Mouse (Mus musculus) adrenal gland, postnatal 14 days (tissue): ENCODE results near the gene F11. TPM values are rescaled to one million over a fixed set of nuclear protein-coding genes. Genes with fewer than 3 reads are reported as not detected.
A peak's percentile ranks its signal among the peaks of the same experiment; 100 is the strongest.

Source experiments
- DNase-seq: peaks from one replicate; pipeline ENCODE4 v3.0.0; 2021; ENCODE audit warnings: mixed read lengths
- long read RNA-seq, 2 experiments: library from polyadenylated mRNA; stranded (forward); transcript quantifications; one replicate each; pipeline ENCODE4 v2.0.0; 2021
- total RNA-seq: library from RNA; stranded (reverse); gene quantifications from 2 replicates; pipeline ENCODE4 v1.2.3, GENCODE M21; 2021

The F11 gene
- total RNA-seq: 0.79 and 10.8 TPM in 2 replicates
- long read RNA-seq, experiment 1, partial matches to known transcripts: 1 of 2 reads
- long read RNA-seq, experiment 1, other reads (novel, unspliced or antisense): 0 of 2 reads
- long read RNA-seq, experiment 2, partial matches to known transcripts: 1 of 4 reads
- long read RNA-seq, experiment 2, other reads (novel, unspliced or antisense): 1 of 4 reads

DNA sequence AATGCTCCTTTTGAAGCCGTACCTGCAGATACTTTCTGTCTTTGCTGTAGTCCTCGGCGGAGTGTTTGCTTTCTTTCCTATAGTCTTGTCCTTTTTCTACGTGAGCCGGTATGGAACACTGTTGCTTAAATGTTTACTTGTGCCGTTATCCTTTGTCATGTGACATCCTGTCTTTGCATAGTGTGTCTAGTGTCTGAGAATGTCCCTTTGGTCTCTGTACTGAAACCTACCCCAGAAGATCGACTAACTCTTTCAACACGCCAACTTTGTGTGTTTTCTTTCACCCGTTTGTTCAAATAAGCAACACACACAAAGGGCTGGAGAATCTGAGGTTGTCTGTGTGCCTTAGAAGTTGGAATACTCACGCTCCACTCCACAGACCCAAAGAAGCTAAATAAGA is at the start of gene F11:
Gene F11 (minus strand): TSS at position 112 of the 400 bp plus-strand sequence.
- DNase-seq: no peak

- DNase-seq: no peak
Measured at GRCm38 (mm10) chr8:45310967-45311366, 49.1 kb upstream of the F11 start.

GRCm38 (mm10) chr8:45308366-45308765 is 46.5 kb upstream of the F11 start, which contains the start of gene Gm45753:
Gene Gm45753, minus strand, starts transcription at chr8:45308466.
- no peak for DNase-seq

DNA sequence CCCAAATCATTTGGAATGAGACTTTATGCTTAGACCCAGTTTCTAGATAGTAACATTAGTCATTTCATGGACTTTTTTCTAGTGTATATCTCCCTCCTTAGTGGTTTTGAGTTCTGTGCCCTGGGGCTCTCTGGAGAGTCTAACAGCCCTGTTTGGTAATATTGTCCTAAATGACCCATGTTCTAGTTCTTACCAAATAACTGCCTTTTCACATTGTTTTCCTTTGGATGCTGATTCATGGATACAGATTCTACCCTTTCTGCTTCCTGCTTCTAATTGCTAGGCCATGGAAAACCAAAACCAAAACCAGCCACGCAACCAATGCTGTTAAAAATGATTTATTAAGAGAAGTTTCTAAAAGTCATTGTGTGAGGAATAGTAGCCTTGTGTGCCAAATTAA is 43.6 kb upstream of the F11 start:
- no peak for DNase-seq

DNA sequence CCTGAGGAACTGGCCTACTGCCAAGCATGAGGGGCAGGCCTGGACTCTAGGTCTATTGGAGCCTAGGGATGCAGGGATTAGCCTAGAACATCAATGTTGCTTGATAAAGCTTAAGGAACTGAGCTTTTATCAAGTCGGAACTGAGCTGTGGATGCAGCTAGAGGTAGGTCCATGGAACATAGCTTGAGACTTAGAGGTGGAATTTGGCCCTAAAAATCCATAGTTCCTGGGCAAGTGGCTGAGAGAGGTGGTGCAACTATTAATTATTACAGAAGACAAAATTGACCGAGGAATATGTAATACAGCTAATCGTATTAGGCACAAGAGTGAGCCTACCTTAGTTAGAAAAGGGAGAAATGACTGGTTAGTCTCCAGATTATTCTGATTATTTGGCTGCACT is 42.5 kb upstream of the F11 start:
- no peak for DNase-seq

GRCm38 (mm10) chr8:45302390-45302789 is 40.6 kb upstream of the F11 start:
- no peak for DNase-seq

GRCm38 (mm10) chr8:45295276-45295675 is 33.4 kb upstream of the F11 start:
- no peak for DNase-seq

- DNase-seq: no peak
Measured at GRCm38 (mm10) chr8:45294687-45295086, 32.9 kb upstream of the F11 start, which contains the start of gene Klkb1. Gene Klkb1, minus strand, starts transcription at chr8:45294859.

DNA sequence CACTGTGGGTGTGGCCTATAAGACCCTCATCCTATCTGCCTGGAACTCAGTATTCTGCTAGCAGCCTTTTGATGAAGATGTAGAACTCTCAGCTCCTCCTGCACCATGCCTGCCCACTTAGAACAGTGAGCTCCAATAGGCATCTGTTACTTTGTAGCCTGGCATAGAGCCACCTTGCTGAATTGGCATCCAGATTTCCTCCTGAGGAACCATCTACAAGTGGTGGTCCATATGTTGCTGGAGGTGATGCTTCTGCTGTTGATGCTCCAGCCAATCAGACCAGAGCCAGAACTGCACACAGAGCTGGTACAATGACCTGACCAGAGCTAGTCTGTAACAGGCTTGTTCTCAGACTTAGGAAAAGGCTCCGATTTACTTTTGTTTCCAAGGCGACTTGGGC is 30.0 kb upstream of the F11 start:
- DNase-seq: no peak

GRCm38 (mm10) chr8:45281630-45282029 is 19.8 kb upstream of the F11 start:
- no peak for DNase-seq

- no peak for DNase-seq
Measured at GRCm38 (mm10) chr8:45277453-45277852, 15.6 kb upstream of the F11 start.

GRCm38 (mm10) chr8:45274317-45274716 is 12.5 kb upstream of the F11 start:
- no peak for DNase-seq

DNA sequence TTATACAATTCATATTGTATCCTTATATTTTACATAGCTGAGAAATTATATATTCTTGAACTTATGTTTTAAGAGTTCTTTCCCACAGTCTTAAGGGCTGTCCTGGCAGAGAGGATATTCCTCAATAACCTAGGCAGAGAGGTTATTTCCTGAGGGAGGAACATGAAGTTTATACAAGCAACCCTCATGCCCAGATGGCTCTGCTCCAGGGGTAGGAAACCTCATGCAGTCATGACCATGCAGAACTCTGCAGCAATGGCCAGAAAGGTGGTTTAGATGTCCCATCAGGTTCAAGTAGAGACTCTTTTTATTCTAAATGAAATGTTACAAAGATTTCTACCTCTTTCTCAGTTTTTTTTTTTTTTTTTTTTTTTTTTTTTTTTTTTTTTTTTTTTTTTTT is 7.2 kb upstream of the F11 start:
- peak; percentile 23 for DNase-seq

DNA sequence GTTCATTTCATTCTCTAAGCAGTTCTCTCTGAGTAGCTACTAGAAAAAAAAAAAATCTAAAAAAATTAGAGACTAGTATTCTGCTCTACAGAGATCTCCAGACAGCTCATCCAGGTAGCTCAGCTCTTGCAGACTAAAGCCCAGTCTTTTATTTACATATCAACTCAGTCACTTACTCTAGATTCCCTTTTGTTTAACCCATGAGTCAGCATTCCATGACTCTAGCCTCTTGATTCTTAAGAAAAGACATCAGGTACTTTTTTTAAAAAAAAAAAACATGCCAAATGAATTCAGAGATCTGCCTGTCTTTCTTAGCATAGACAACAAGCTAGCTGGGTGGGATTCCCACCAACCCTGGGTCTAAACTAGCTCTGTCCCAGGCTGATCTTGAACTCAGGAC is 6.7 kb upstream of the F11 start:
- no peak for DNase-seq

- peak; percentile 55 for DNase-seq
Measured at GRCm38 (mm10) chr8:45267611-45268391, 6.0 kb upstream of the F11 start.

DNA sequence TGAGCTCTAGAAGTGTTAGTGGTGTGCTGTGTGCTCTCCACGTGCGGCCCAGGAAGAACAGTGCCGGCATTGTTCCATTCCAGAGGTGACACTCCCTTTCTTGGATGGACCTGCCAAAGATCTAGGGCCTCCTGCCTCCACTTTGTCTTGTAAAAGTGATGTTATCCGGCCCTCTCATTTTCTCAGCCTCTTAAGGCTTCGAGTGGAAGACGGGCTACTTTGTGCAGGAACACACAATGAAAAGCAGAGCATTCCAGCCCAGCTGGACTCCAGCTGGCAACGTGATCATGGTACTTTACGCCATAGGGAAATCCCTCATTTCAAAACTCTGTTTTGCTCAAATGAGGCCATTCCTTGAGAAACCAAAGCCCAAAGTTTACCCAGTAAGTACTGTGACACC is 5.2 kb upstream of the F11 start:
- peak; percentile 11 for DNase-seq

GRCm38 (mm10) chr8:45264918-45265317 is 3.1 kb upstream of the F11 start:
- DNase-seq: no peak

GRCm38 (mm10) chr8:45262851-45263250 is 1.0 kb upstream of the F11 start:
- DNase-seq: no peak

GRCm38 (mm10) chr8:45258421-45258820 is 3.4 kb downstream of the F11 start:
- no peak for DNase-seq

DNA sequence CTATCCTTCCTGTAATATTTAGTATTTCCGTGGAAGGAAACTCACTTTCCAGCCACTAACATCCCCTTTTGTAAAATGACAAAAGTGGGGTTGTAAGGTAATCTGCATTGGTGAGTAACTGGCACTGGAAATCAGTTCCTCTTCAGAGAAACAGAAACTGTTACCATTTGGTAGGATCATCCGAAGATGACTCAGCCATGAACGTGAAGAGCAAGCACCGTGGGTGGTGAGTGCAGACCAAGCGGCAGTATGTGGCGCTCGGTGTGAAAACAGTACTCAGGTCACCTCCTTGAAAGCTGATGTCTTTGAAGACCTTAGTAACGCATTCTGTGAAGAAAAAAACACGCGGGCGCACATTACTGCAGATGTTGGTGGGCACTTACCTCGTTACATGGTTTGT is 6.8 kb downstream of the F11 start:
- no peak for DNase-seq

DNA sequence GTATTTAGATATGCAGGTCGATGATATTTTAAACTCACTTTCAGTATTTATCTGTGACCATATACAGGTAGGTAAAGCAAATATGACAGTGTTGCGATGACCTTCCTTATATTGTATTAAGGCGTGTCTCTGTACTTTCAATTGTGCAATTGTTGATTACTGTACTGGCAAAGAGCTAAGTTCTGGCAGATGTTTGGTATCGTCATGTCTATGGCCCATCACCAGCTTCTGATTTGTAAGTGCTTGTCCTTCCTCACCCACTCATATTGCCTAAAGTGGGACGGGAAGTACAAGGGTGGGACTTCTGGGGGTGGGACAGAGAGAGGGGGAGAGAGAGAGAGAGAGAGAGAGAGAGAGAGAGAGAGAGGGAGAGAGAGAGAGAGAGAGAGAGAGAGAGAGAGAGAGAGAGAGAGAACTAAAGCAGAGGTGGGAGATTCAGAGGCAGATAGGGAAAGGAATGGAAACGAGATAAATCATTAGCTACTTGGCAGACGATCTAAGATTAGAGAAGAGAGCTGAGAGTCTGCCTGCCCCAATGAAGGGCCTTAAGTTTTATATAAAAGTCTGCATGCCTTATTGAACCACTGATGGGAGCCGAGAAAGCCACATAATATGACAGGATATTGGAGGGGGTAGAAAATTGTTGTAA is 7.5 kb downstream of the F11 start:
- DNase-seq: no peak

- DNase-seq: no peak
Measured at GRCm38 (mm10) chr8:45253586-45253985, 8.2 kb downstream of the F11 start.

DNA sequence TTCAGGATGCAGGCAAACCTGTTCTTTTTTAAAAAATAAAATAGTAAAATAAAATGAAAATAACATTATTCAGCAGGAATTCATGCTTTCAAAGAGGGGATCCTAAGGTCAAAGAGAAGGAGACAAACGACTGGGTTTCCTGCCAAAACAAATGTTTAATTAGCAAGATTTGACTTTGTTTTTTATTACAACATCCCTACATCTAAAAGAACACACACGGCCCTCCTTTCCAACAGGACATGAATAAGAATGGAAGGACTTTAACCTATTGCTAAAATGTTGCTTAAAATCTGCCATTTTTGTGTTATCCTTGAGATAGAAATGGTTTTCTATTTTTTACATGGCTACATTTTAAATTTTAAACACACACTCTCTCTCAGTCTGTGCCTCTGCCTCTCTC is 8.7 kb downstream of the F11 start:
- no peak for DNase-seq

DNA sequence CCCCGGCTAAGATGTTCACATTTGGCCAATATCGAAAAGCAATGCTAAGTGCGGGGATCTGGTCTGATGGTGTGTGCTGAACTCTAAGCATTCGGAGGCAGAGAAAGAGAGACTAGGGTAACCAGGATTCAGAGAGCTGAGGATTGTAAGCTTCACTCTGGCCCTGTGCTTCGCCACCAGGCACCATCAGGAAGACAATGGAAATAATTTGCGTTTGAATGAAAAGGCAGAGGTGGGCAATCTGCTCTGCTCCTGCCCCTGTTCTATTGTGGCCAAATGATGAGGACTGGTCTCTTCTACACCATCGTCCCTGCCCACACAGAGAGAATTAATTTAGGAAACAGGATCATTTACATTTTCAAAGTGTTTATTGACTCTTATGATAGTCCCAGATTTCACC is 15.5 kb downstream of the F11 start:
- DNase-seq: no peak
